Mouse (Mus musculus) bone marrow macrophage, adult 2 months (primary cell): ENCODE measurements at regions not wholly inside any gene's neighbourhood (a gene's known extent, or its start where the extent isn't known, plus 50 kb on each side); places are given as distances from the start of the nearest gene placed in this dataset.

Source experiments
- CTCF ChIP-seq: IDR thresholded peaks from 2 replicates; pipeline ENCODE4 v1.5.1; 2012; ENCODE audit warnings: low read depth, mild to moderate bottlenecking, low read length, moderate library complexity
- POLR2A ChIP-seq: IDR thresholded peaks from 2 replicates; pipeline ENCODE4 v1.6.1; 2012; ENCODE audit warnings: mild to moderate bottlenecking, low read depth, low read length, borderline replicate concordance

DNA sequence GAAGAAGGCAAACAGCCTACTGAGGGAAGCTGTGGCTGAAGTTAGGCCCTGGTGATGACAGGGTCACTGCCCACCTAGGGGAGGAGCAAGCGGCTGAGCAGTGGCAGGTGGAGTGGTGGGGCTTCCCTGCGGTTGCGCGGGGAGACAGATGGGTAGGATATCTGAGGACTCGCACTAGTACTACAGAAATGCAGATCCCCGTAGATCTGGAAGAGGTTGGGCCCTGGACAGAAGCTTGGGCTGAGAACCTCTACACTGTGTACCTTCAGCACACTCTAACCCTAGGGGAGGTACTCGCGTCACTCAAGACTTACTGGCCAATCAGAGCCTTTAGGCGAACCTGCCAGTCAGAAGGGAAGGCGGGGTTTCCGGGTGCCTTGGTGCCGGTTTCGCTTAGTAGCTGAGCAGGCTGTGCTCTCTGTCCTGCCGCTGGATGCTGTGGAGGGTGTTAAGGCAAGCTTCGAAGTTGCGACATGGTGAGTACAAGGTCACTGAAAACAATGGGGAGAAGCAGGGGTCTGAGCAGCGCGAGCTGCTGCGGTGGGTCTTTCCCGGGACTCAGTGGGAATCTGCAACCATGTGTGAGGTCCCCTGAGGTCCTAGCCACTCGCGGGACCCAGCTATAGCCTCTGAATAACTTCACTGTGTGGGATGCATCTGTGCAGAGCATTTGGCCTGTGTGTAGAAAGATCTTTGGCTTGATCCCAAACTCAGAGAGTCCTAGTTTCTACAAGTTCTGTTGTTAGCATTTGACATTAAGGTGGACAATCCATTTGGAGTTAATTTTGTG, 56.7 kb upstream of the Gm15446 start:
- TF ChIP-seq CTCF = no peak
- no peak for TF ChIP-seq POLR2A
